Mouse (Mus musculus): ENCODE data around the gene Rhag. TPM values are rescaled to one million over a fixed set of nuclear protein-coding genes. Genes with fewer than 3 reads are reported as not detected.

Gene Rhag
- polyA plus RNA-seq, 1 experiment from 2014 or later: 0.80 TPM

GRCm38 (mm10) chr17:40877741-40878140 is 66.8 kb downstream of the Rhag start:
- Histone ChIP-seq H3K27ac (replicated peaks in 1 of 2; ENCODE audit: control insufficient read depth in 1 of 2, insufficient read depth in 1 of 2, low read depth in 2 of 2, low read length in 2 of 2) (no peak overlapping the region), H3K9ac (ENCODE audit: low read length) (peak overlapping the region; percentile 10; the same call in 1 of the 2 replicates)
- 24% methylated on average over 3 of the region's 3 CpGs for WGBS

GRCm38 (mm10) chr17:40879528-40879923 is 68.6 kb downstream of the Rhag start:
- peak overlapping the region; percentile 63 to 77 for H3K4me3 ChIP-seq (ENCODE audit: control insufficient read depth in 1 of 2, insufficient read depth in 1 of 2, low read depth in 1 of 2, low read length in 2 of 2)

More at GRCm38 (mm10) chr17:40877741-40878140, 66.8 kb downstream of the Rhag start:
- no peak for ATAC-seq (ENCODE audit: insufficient number of reproducible peaks, insufficient read depth, low FRiP score, low read depth)
- H3K4me2 ChIP-seq (ENCODE audit: low read length): peak overlapping the region; percentile 77
- peaks cover 0 to 14% of the 10 kb centered on the region in 2 experiments; a peak in 2 of 4 replicates for H3K4me1 ChIP-seq (ENCODE audit: control insufficient read depth in 2 of 2, insufficient read depth in 2 of 2, low read length in 2 of 2)
- no peaks in the 10 kb centered on the region for H3K36me3 ChIP-seq (ENCODE audit: control insufficient read depth, insufficient read depth, low read length)
- H3K27me3 ChIP-seq (ENCODE audit: control insufficient read depth, insufficient read depth, low read length): no peaks in the 10 kb centered on the region
- H3K9me3 ChIP-seq (ENCODE audit: control insufficient read depth, low read length): no peaks in the 10 kb centered on the region
- peak overlapping the region; percentile 4 to 77; a peak in 3 of 4 replicates for H3K4me3 ChIP-seq (ENCODE audit: control insufficient read depth in 1 of 2, insufficient read depth in 1 of 2, low read depth in 1 of 2, low read length in 2 of 2)

GRCm38 (mm10) chr17:40879924-40880691 is 69.2 kb downstream of the Rhag start, which contains the start of gene 9130008F23Rik:
Gene 9130008F23Rik, minus strand, starts transcription at chr17:40880559.
- Histone ChIP-seq H3K27ac (replicated peaks in 1 of 2; ENCODE audit: control insufficient read depth in 1 of 2, insufficient read depth in 1 of 2, low read depth in 2 of 2, low read length in 2 of 2) (peak within 1 kb of the TSS; percentile 81 to 84), H3K36me3 (ENCODE audit: control insufficient read depth, insufficient read depth, low read length) (no peaks in the 10 kb centered on the region), H3K4me1 (ENCODE audit: control insufficient read depth in 2 of 2, insufficient read depth in 2 of 2, low read length in 2 of 2) (peaks cover 0 to 14% of the 10 kb centered on the region in 2 experiments; a peak in 2 of 4 replicates), H3K4me3 (ENCODE audit: control insufficient read depth in 1 of 2, insufficient read depth in 1 of 2, low read depth in 1 of 2, low read length in 2 of 2) (peak within 1 kb of the TSS; percentile 63 to 77), H3K4me2 (ENCODE audit: low read length) (peak within 1 kb of the TSS; percentile 77), H3K9me3 (ENCODE audit: control insufficient read depth, low read length) (no peaks in the 10 kb centered on the region), H3K27me3 (ENCODE audit: control insufficient read depth, insufficient read depth, low read length) (no peaks in the 10 kb centered on the region), H3K9ac (ENCODE audit: low read length) (peak within 1 kb of the TSS; percentile 85)
- ATAC-seq (ENCODE audit: insufficient number of reproducible peaks, insufficient read depth, low FRiP score, low read depth): peak; percentile 77
- under 1% methylated on average over 40 of the region's 40 CpGs for whole genome bisulfite sequencing

More at GRCm38 (mm10) chr17:40879528-40879923, 68.6 kb downstream of the Rhag start:
- no peaks in the 10 kb centered on the region for H3K27me3 ChIP-seq (ENCODE audit: control insufficient read depth, insufficient read depth, low read length)
- 3% methylated on average over 6 of the region's 6 CpGs for WGBS
- H3K4me2 ChIP-seq (ENCODE audit: low read length): peak overlapping the region; percentile 77
- H3K9ac ChIP-seq (ENCODE audit: low read length): peak overlapping the region; percentile 85
- no peaks in the 10 kb centered on the region for H3K9me3 ChIP-seq (ENCODE audit: control insufficient read depth, low read length)
- ATAC-seq (ENCODE audit: insufficient number of reproducible peaks, insufficient read depth, low FRiP score, low read depth): no peak
- H3K36me3 ChIP-seq (ENCODE audit: control insufficient read depth, insufficient read depth, low read length): no peaks in the 10 kb centered on the region
- peak overlapping the region; percentile 81 to 84; a peak in 3 of 4 replicates for H3K27ac ChIP-seq (replicated peaks in 1 of 2; ENCODE audit: control insufficient read depth in 1 of 2, insufficient read depth in 1 of 2, low read depth in 2 of 2, low read length in 2 of 2)
- H3K4me1 ChIP-seq (ENCODE audit: control insufficient read depth in 2 of 2, insufficient read depth in 2 of 2, low read length in 2 of 2): peaks cover 0 to 14% of the 10 kb centered on the region in 2 experiments; a peak in 2 of 4 replicates

- H3K9ac ChIP-seq (ENCODE audit: low read length): no peak overlapping the region
- H3K27ac ChIP-seq (replicated peaks in 1 of 2; ENCODE audit: control insufficient read depth in 1 of 2, insufficient read depth in 1 of 2, low read depth in 2 of 2, low read length in 2 of 2): no peak overlapping the region
- 73% methylated on average over 6 of the region's 6 CpGs for WGBS
- no peaks in the 10 kb centered on the region for H3K27me3 ChIP-seq (ENCODE audit: control insufficient read depth, insufficient read depth, low read length)
- H3K36me3 ChIP-seq (ENCODE audit: control insufficient read depth, insufficient read depth, low read length): no peaks in the 10 kb centered on the region
- H3K4me3 ChIP-seq (ENCODE audit: control insufficient read depth in 1 of 2, insufficient read depth in 1 of 2, low read depth in 1 of 2, low read length in 2 of 2): no peak overlapping the region
- no peak for ATAC-seq (ENCODE audit: insufficient number of reproducible peaks, insufficient read depth, low FRiP score, low read depth)
- H3K4me2 ChIP-seq (ENCODE audit: low read length): no peak overlapping the region
- no peaks in the 10 kb centered on the region for H3K9me3 ChIP-seq (ENCODE audit: control insufficient read depth, low read length)
- H3K4me1 ChIP-seq (ENCODE audit: control insufficient read depth in 2 of 2, insufficient read depth in 2 of 2, low read length in 2 of 2): peaks cover 0 to 11% of the 10 kb centered on the region in 2 experiments; a peak in 2 of 4 replicates
Measured at GRCm38 (mm10) chr17:40882172-40882571, 71.2 kb downstream of the Rhag start.

GRCm38 (mm10) chr17:40885155-40885554 is 74.2 kb downstream of the Rhag start:
- Histone ChIP-seq H3K27me3 (ENCODE audit: control insufficient read depth, insufficient read depth, low read length) (no peaks in the 10 kb centered on the region), H3K4me1 (ENCODE audit: control insufficient read depth in 2 of 2, insufficient read depth in 2 of 2, low read length in 2 of 2) (no peaks in the 10 kb centered on the region), H3K36me3 (ENCODE audit: control insufficient read depth, insufficient read depth, low read length) (no peaks in the 10 kb centered on the region), H3K9ac (ENCODE audit: low read length) (no peak overlapping the region), H3K9me3 (ENCODE audit: control insufficient read depth, low read length) (no peaks in the 10 kb centered on the region), H3K27ac (replicated peaks in 1 of 2; ENCODE audit: control insufficient read depth in 1 of 2, insufficient read depth in 1 of 2, low read depth in 2 of 2, low read length in 2 of 2) (no peak overlapping the region), H3K4me3 (ENCODE audit: control insufficient read depth in 1 of 2, insufficient read depth in 1 of 2, low read depth in 1 of 2, low read length in 2 of 2) (no peak overlapping the region), H3K4me2 (ENCODE audit: low read length) (no peak overlapping the region)
- WGBS: 81% methylated on average over 4 of the region's 4 CpGs
- no peak for ATAC-seq (ENCODE audit: insufficient number of reproducible peaks, insufficient read depth, low FRiP score, low read depth)

GRCm38 (mm10) chr17:40887849-40888536 is 77.1 kb downstream of the Rhag start:
- Histone ChIP-seq H3K27ac (replicated peaks in 1 of 2; ENCODE audit: control insufficient read depth in 1 of 2, insufficient read depth in 1 of 2, low read depth in 2 of 2, low read length in 2 of 2) (no peak overlapping the region), H3K4me2 (ENCODE audit: low read length) (no peak overlapping the region), H3K9me3 (ENCODE audit: control insufficient read depth, low read length) (no peaks in the 10 kb centered on the region), H3K4me3 (ENCODE audit: control insufficient read depth in 1 of 2, insufficient read depth in 1 of 2, low read depth in 1 of 2, low read length in 2 of 2) (no peak overlapping the region), H3K27me3 (ENCODE audit: control insufficient read depth, insufficient read depth, low read length) (no peaks in the 10 kb centered on the region), H3K36me3 (ENCODE audit: control insufficient read depth, insufficient read depth, low read length) (no peaks in the 10 kb centered on the region), H3K9ac (ENCODE audit: low read length) (no peak overlapping the region), H3K4me1 (ENCODE audit: control insufficient read depth in 2 of 2, insufficient read depth in 2 of 2, low read length in 2 of 2) (no peaks in the 10 kb centered on the region)
- no peak for ATAC-seq (ENCODE audit: insufficient number of reproducible peaks, insufficient read depth, low FRiP score, low read depth)
- WGBS: 70% methylated on average over 4 of the region's 4 CpGs

All from heart, embryonic 14.5 days (tissue).